ENCODE assay signal across 12 mouse cellular contexts in the genomic region with DNA sequence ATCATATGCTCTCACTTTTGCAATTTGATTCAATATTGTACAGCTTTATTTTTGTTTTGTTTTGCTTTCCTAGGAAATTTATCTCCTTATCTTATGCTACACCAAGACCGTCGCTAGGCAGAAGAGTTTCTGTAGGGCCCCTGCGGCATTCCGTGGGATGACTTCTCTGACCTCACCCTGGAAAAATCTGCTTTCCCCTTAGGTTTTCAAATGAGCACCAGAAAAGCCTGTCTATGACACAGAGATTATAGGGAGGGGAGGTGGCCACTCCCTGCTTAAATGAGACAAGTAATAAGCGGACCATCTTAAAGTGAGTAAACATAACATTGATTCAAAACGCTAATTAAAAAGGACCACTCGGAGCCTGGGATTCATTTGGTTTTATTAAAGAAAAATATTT. TPM values are rescaled to one million over a fixed set of nuclear protein-coding genes. Genes with fewer than 3 reads are reported as not detected.
A peak's percentile ranks its signal among the peaks of the same experiment; 100 is the strongest.
DNase-seq lines count a peak whose midpoint lies in the region; ATAC-seq and TF ChIP-seq lines count a peak whose summit lies in the region.
"Had no signal": no experiment of that assay in that cellular context is flagged by ENCODE, and none has a peak within 500 bp of the region (broad histone marks: within the 10 kb centered on the region; RNA-seq: fewer than 3 reads in every experiment).

No protein-coding gene starts in this region.

- no peak overlapping the region for H3K9ac ChIP-seq in heart, embryonic 13.5 days
- peak overlapping the region; percentile 48 for H3K9ac ChIP-seq in embryonic facial prominence, embryonic 14.5 days (ENCODE audit: low read depth, low read length)
- H3K9ac ChIP-seq in forebrain, embryonic 15.5 days (replicated peaks): no peak overlapping the region
- H3K9ac ChIP-seq: midbrain, embryonic 12.5 days had no signal

- WGBS in heart, embryonic 13.5 days: 47% methylated on average over 7 of the region's 7 CpGs
- 36% methylated on average over 7 of the region's 7 CpGs for WGBS in embryonic facial prominence, embryonic 14.5 days
- WGBS in forebrain, embryonic 15.5 days: 86% methylated on average over 7 of the region's 7 CpGs

- H3ac ChIP-seq in C2C12 (ENCODE audit: control insufficient read depth, insufficient read length, low read depth): peak overlapping the region; percentile 57

- peaks cover 9% of the 10 kb centered on the region; the same call in 1 of the 2 replicates for H3K4me1 ChIP-seq in heart, embryonic 13.5 days
- H3K4me1 ChIP-seq in embryonic facial prominence, embryonic 14.5 days (ENCODE audit: control insufficient read depth, insufficient read depth, low read length): peaks cover 11% of the 10 kb centered on the region; the same call in 1 of the 2 replicates
- H3K4me1 ChIP-seq in forebrain, embryonic 15.5 days: peaks cover 13% of the 10 kb centered on the region
- H3K4me1 ChIP-seq: midbrain, embryonic 12.5 days had no signal

- H3K4me3 ChIP-seq in heart, embryonic 13.5 days: peak overlapping the region; percentile 23
- H3K4me3 ChIP-seq in C2C12 (ENCODE audit: insufficient read depth, poor library complexity, severe bottlenecking): peak overlapping the region; percentile 77
- peak overlapping the region; percentile 30 for H3K4me3 ChIP-seq in embryonic facial prominence, embryonic 14.5 days (ENCODE audit: low read depth, low read length)
- no peak overlapping the region for H3K4me3 ChIP-seq in forebrain, embryonic 15.5 days
- H3K4me3 ChIP-seq: midbrain, embryonic 12.5 days had no signal

- H3K79me3 ChIP-seq in C2C12 (ENCODE audit: low read depth): peaks cover 63% of the 10 kb centered on the region

- ATAC-seq in heart, embryonic 13.5 days (ENCODE audit: extremely low read depth, insufficient number of reproducible peaks, low FRiP score, low TSS enrichment): no peak
- ATAC-seq in embryonic facial prominence, embryonic 14.5 days (ENCODE audit: low read depth): 0 out of 2 replicates have a peak, but pooled peaks have one; percentile 12
- ATAC-seq in forebrain, embryonic 15.5 days (replicated peaks): no peak
- ATAC-seq: hindbrain, embryonic 16.5 days had no signal

- no peaks in the 10 kb centered on the region for H3K36me3 ChIP-seq in heart, embryonic 13.5 days
- peaks cover 43% of the 10 kb centered on the region for H3K36me3 ChIP-seq in C2C12 (ENCODE audit: control insufficient read depth, insufficient read depth)
- H3K36me3 ChIP-seq in embryonic facial prominence, embryonic 14.5 days (ENCODE audit: control insufficient read depth, insufficient read depth, low read length): no peaks in the 10 kb centered on the region
- H3K36me3 ChIP-seq in forebrain, embryonic 15.5 days: no peaks in the 10 kb centered on the region
- H3K36me3 ChIP-seq: midbrain, embryonic 12.5 days had no signal

- no peak for DNase-seq in heart, adult 8-10 months (ENCODE audit: low spot score)
- DNase-seq in embryonic facial prominence, embryonic 14.5 days (ENCODE audit: low spot score): peak; percentile 71
- peak; percentile 19 for DNase-seq in lung, postnatal 36 days
- DNase-seq in embryo, embryonic 10 days (ENCODE audit: low spot score): no peak
- DNase-seq in thymus, postnatal 10 days (ENCODE audit: low spot score in 2 of 2): no peak
- DNase-seq: cerebellum, postnatal 10 days; layer of hippocampus, postnatal 36 days had no signal

- peak overlapping the region; percentile 32 for H3K4me2 ChIP-seq in heart, embryonic 13.5 days
- peak overlapping the region; percentile 46 for H3K4me2 ChIP-seq in embryonic facial prominence, embryonic 14.5 days (ENCODE audit: low read depth, low read length)
- H3K4me2 ChIP-seq in forebrain, embryonic 15.5 days (replicated peaks): no peak overlapping the region
- H3K4me2 ChIP-seq: midbrain, embryonic 12.5 days had no signal

- H3K27me3 ChIP-seq in heart, embryonic 13.5 days (replicated peaks): no peaks in the 10 kb centered on the region
- no peaks in the 10 kb centered on the region for H3K27me3 ChIP-seq in C2C12 (ENCODE audit: control insufficient read depth, insufficient read depth, insufficient read length)
- no peaks in the 10 kb centered on the region for H3K27me3 ChIP-seq in embryonic facial prominence, embryonic 14.5 days (replicated peaks; ENCODE audit: control insufficient read depth, insufficient read depth, low read length)
- H3K27me3 ChIP-seq in forebrain, embryonic 15.5 days: no peaks in the 10 kb centered on the region
- H3K27me3 ChIP-seq: midbrain, embryonic 12.5 days had no signal

- H3K79me2 ChIP-seq in C2C12 (ENCODE audit: control insufficient read depth, insufficient read depth): peaks cover 74% of the 10 kb centered on the region

- no peak for TF ChIP-seq CTCF in C2C12 (IDR thresholded peaks at IDR 0.05; ENCODE audit: control insufficient read depth, insufficient read depth, insufficient read length)

- H3K27ac ChIP-seq in heart, embryonic 13.5 days (replicated peaks): no peak overlapping the region; the same call in 1 of the 2 replicates
- H3K27ac ChIP-seq in embryonic facial prominence, embryonic 14.5 days (replicated peaks; ENCODE audit: low read depth, low read length): peak overlapping the region; percentile 83
- no peak overlapping the region for H3K27ac ChIP-seq in forebrain, embryonic 15.5 days (replicated peaks)
- H3K27ac ChIP-seq: midbrain, embryonic 12.5 days had no signal

- H3K9me3 ChIP-seq in heart, embryonic 13.5 days: no peaks in the 10 kb centered on the region
- no peaks in the 10 kb centered on the region for H3K9me3 ChIP-seq in embryonic facial prominence, embryonic 14.5 days (ENCODE audit: control insufficient read depth, low read length)
- no peaks in the 10 kb centered on the region for H3K9me3 ChIP-seq in forebrain, embryonic 15.5 days
- H3K9me3 ChIP-seq: midbrain, embryonic 12.5 days had no signal

TF ChIP-seq in C2C12, 6 proteins besides CTCF, POLR2A, EP300 and RAD21:
- TF ChIP-seq CEBPB (IDR thresholded peaks at IDR 0.05; ENCODE audit: low read depth): no peak
- TF ChIP-seq MYOD1 (IDR thresholded peaks at IDR 0.05; ENCODE audit: control insufficient read depth, insufficient read length, low read depth): no peak
- no peak for TF ChIP-seq FOSL1 (IDR thresholded peaks at IDR 0.05; ENCODE audit: insufficient read depth, low read length, poor library complexity, severe bottlenecking)
- no peak for TF ChIP-seq USF1 (IDR thresholded peaks at IDR 0.05; ENCODE audit: low read depth)
- TF ChIP-seq MAX (IDR thresholded peaks at IDR 0.05): no peak
- no peak for TF ChIP-seq MYOG (IDR thresholded peaks at IDR 0.05; ENCODE audit: control insufficient read depth, extremely low read depth, insufficient read length)

RNA-seq across cellular contexts. Expression of gene Anxa1, which starts 1.0 kb away (rescaled TPM):
- polyA plus RNA-seq in heart, embryonic 13.5 days (2015; fragmentation: Nextera tagmentation; extraction: Ambion mirVana): 22.6 and 24.3 TPM in 2 replicates
- total RNA-seq in heart, adult 8-10 months (2022): 10 to 100 TPM; 16.5 to 29.2 (median 17.5) TPM
- 402 TPM for polyA plus RNA-seq in C2C12 (2012; fragmentation: generic; extraction: Trizol)
- 248 and 345 TPM in 2 replicates for polyA plus RNA-seq in embryonic facial prominence, embryonic 14.5 days (2014; fragmentation: Nextera tagmentation; extraction: Ambion mirVana)
- polyA plus RNA-seq in forebrain, embryonic 15.5 days (2015; fragmentation: Nextera tagmentation; extraction: Ambion mirVana): 4.1 and 4.4 TPM in 2 replicates

Comparison
In these comparisons a context has a peak if more than half of its experiments do, and no peak if none do; other contexts are left out.
1. DNase-seq: peak in embryonic facial prominence, embryonic 14.5 days (single experiment) and lung, postnatal 36 days (single experiment); none in heart, adult 8-10 months (single experiment), embryo, embryonic 10 days (single experiment) and thymus, postnatal 10 days (0 of 2).